In genomic region chr3:95318548-95318947, GRCm38 (mm10) we compare ENCODE assay signal across 1 mouse cellular context.
TF ChIP-seq lines count a peak whose summit lies in the region.

No protein-coding gene starts in this region.

TF ChIP-seq in CH12.LX, 34 proteins besides CTCF, POLR2A, EP300 and RAD21:
- no peak for TF ChIP-seq KAT2A (IDR thresholded peaks at IDR 0.05; ENCODE audit: insufficient replicate concordance, low read length)
- TF ChIP-seq PAX5 (IDR thresholded peaks at IDR 0.05; ENCODE audit: low read length) = no peak
- TF ChIP-seq MAFK (IDR thresholded peaks at IDR 0.05; ENCODE audit: insufficient replicate concordance, low read length) = no peak
- no peak for TF ChIP-seq TCF12 (IDR thresholded peaks at IDR 0.05; ENCODE audit: low read depth, low read length)
- TF ChIP-seq SIN3A (IDR thresholded peaks at IDR 0.05; ENCODE audit: low read length) = no peak
- TF ChIP-seq MAX (IDR thresholded peaks at IDR 0.05; ENCODE audit: low read length) = no peak
- no peak for TF ChIP-seq POLR2AphosphoS2 (IDR thresholded peaks at IDR 0.05; ENCODE audit: low read depth, low read length)
- TF ChIP-seq ZKSCAN1 (IDR thresholded peaks at IDR 0.05; ENCODE audit: borderline replicate concordance, low read depth, low read length) = no peak
- TF ChIP-seq UBTF (IDR thresholded peaks at IDR 0.05; ENCODE audit: low read depth, low read length) = no peak
- TF ChIP-seq JUN (IDR thresholded peaks at IDR 0.05; ENCODE audit: insufficient read depth, low read depth, low read length) = no peak
- TF ChIP-seq ELF1 (IDR thresholded peaks at IDR 0.05; ENCODE audit: low read depth, low read length) = no peak
- no peak for TF ChIP-seq RCOR1 (conservative IDR thresholded peaks at IDR 0.05; ENCODE audit: low read depth, low read length)
- TF ChIP-seq SMC3 (IDR thresholded peaks at IDR 0.05; ENCODE audit: low read depth, low read length) = no peak
- TF ChIP-seq GABPA (IDR thresholded peaks at IDR 0.05; ENCODE audit: insufficient replicate concordance, low read depth, low read length) = no peak
- no peak for TF ChIP-seq USF1 (IDR thresholded peaks at IDR 0.05; ENCODE audit: low read depth, low read length)
- no peak for TF ChIP-seq USF2 (conservative IDR thresholded peaks at IDR 0.05; ENCODE audit: low read depth, low read length)
- TF ChIP-seq CHD2 (IDR thresholded peaks at IDR 0.05; ENCODE audit: low read length) = no peak
- TF ChIP-seq NRF1 (IDR thresholded peaks at IDR 0.05; ENCODE audit: low read depth, low read length) = no peak
